Mouse (Mus musculus): ENCODE measurements around the gene Gtpbp2. TPM values are rescaled to one million over a fixed set of nuclear protein-coding genes. Genes with fewer than 3 reads are reported as not detected.

Gene Gtpbp2
- polyA plus RNA-seq, 1 experiment from 2014 or later = 47.4 TPM

DNA sequence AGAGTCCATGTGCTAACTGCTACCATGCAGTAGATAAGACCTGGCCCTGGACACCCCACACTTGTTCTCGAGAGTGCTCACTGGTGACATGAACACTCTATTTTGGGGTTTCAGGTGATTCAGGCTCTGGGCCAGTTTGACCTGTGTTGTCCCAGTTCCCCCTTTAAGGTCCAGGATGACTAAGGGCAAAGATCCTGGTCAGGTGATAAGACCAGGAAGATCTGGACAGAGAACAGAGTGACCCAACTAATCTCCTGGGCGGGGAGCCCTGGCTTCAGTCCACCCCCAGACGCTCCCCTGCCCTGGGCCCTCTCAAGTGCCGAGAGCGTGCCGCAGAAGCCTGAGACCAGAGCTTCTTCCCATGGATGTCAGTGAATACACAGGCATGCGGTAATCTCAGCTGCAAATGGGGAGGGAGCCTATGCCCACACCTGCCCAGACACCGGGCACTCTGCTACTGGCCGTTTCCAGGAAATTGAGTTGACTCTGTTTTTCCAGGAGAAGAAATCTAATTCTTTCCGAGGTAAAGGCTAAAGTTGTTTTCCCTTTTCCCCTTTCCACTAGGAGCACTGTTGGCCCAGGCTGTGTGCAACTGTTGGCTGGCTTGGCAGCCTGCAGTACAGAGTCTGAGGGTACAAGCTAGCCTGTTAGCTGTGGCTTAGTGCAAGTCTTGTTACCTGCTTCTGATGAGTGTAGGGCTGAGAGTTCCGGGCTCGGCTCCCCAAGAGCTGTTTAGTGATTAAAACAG, 36.7 kb upstream of the Gtpbp2 start:
- H3K4me1 ChIP-seq (replicated peaks; ENCODE audit: control insufficient read depth, insufficient read depth, low read length) = no peaks in the 10 kb centered on the region
- no peak for ATAC-seq
- H3K4me2 ChIP-seq (ENCODE audit: low read length) = no peak overlapping the region
- no peak overlapping the region for H3K9ac ChIP-seq (replicated peaks; ENCODE audit: low read depth, low read length)
- 92% methylated on average over 12 of the region's 12 CpGs for WGBS
- peaks cover 26% of the 10 kb centered on the region for H3K36me3 ChIP-seq (ENCODE audit: control insufficient read depth, insufficient read depth)
- no peak overlapping the region for H3K4me3 ChIP-seq (replicated peaks; ENCODE audit: low read length)
- no peaks in the 10 kb centered on the region for H3K9me3 ChIP-seq (ENCODE audit: control insufficient read depth, low read length)
- no peaks in the 10 kb centered on the region for H3K27me3 ChIP-seq (replicated peaks; ENCODE audit: control insufficient read depth, insufficient read depth, low read length)
- H3K27ac ChIP-seq (ENCODE audit: low read length) = no peak overlapping the region

DNA sequence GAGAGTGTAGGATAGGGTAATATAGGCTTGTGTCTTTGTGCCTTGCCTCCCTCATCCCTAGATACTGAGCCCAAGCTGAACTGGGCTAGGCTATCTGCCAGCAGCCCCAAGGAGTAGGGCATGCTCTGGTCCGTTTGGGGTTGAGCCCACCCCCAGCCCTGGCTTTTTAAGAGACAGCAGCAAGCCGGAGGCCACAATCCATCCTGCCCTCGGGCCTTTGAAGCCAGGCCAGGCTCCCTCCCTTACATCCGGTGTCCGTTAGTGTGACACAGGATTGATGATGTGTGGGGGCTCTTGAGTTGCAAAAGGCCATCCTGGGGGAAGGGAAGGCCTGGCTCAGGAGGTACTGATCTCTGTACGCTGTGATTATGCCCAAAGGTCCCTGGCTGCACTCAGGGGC, 34.2 kb upstream of the Gtpbp2 start:
- Histone ChIP-seq H3K9me3 (ENCODE audit: control insufficient read depth, low read length) (no peaks in the 10 kb centered on the region), H3K4me2 (ENCODE audit: low read length) (no peak overlapping the region), H3K27ac (ENCODE audit: low read length) (no peak overlapping the region), H3K4me3 (replicated peaks; ENCODE audit: low read length) (no peak overlapping the region), H3K9ac (replicated peaks; ENCODE audit: low read depth, low read length) (no peak overlapping the region), H3K36me3 (ENCODE audit: control insufficient read depth, insufficient read depth) (peaks cover 23% of the 10 kb centered on the region), H3K27me3 (replicated peaks; ENCODE audit: control insufficient read depth, insufficient read depth, low read length) (no peaks in the 10 kb centered on the region), H3K4me1 (replicated peaks; ENCODE audit: control insufficient read depth, insufficient read depth, low read length) (no peaks in the 10 kb centered on the region)
- WGBS = 85% methylated on average over 6 of the region's 6 CpGs
- no peak for ATAC-seq

DNA sequence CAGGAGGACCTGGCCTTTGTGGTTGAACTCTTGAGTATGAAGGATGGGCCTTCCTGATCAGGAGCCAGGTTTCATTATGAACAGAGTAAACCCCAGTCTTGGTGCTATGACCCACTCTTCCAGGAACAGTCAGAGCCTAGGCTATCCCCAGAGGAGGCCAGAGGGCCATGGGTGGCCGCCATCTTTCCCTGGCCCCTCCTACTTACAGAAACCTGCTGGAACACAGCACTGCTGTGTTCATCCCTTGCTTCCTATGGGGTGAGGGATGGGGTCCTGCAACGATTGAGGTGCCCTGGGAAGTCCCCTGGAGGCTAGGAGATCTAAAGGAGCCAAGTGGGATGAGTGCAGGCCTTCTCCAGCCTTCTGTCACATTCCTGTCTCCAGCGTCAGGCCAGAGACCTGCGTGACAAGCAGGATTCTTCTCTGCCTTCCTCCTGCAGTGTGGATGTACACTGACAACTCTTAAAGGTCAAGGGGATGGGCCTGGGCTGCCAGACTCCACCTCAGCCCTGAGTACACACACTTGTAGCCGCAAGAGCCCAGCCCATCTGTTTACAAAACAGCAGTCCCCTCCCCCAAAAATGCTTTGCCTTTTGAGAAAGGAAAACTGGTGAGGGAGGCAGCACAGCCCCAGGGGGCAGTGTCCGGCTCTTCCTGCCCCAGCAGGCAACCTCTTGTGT, 32.9 kb upstream of the Gtpbp2 start:
- Histone ChIP-seq H3K4me1 (replicated peaks; ENCODE audit: control insufficient read depth, insufficient read depth, low read length) (no peaks in the 10 kb centered on the region), H3K4me3 (replicated peaks; ENCODE audit: low read length) (no peak overlapping the region), H3K36me3 (ENCODE audit: control insufficient read depth, insufficient read depth) (peaks cover 23% of the 10 kb centered on the region), H3K27ac (ENCODE audit: low read length) (no peak overlapping the region), H3K4me2 (ENCODE audit: low read length) (no peak overlapping the region), H3K9me3 (ENCODE audit: control insufficient read depth, low read length) (no peaks in the 10 kb centered on the region), H3K27me3 (replicated peaks; ENCODE audit: control insufficient read depth, insufficient read depth, low read length) (no peaks in the 10 kb centered on the region), H3K9ac (replicated peaks; ENCODE audit: low read depth, low read length) (no peak overlapping the region)
- ATAC-seq = no peak
- WGBS = 86% methylated on average over 6 of the region's 6 CpGs

DNA sequence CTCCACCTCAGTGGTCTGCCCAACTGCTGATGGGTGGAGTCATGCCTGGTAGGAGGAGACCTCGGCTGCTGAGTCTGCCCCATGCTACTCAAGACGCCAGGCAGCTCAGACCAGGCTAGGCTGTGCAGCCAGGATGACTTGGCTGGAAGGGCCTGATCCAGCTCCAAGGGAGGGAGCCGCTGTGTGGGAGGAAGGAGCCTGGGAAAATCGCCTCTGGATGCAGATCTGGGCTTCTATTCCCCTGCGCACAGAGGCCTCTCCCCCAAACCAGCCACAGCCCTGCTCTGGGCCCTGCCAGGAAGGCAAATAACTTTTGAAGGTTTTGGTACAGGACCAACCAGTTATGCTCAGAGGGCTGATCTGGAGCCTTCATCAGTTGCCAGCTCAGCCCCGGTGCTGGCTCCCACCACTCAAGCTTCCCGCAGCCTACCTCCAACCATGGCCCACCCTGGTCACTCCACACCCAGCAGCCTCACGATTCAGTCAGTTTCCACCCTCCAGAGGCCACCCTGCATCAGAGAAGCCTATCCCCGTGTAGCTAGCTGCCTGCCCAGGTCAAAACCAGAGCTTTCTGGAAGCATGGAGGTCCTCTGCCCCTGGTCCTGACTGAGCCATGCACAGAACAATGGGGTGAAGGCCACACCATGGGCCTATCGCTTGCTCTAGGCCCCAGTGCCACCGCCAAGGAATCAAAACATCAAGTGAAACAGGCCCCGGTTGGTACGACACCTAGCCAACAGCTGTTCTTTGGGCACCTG, 30.9 kb upstream of the Gtpbp2 start:
- WGBS = 83% methylated on average over 13 of the region's 13 CpGs
- no peak overlapping the region for H3K4me2 ChIP-seq (ENCODE audit: low read length)

DNA sequence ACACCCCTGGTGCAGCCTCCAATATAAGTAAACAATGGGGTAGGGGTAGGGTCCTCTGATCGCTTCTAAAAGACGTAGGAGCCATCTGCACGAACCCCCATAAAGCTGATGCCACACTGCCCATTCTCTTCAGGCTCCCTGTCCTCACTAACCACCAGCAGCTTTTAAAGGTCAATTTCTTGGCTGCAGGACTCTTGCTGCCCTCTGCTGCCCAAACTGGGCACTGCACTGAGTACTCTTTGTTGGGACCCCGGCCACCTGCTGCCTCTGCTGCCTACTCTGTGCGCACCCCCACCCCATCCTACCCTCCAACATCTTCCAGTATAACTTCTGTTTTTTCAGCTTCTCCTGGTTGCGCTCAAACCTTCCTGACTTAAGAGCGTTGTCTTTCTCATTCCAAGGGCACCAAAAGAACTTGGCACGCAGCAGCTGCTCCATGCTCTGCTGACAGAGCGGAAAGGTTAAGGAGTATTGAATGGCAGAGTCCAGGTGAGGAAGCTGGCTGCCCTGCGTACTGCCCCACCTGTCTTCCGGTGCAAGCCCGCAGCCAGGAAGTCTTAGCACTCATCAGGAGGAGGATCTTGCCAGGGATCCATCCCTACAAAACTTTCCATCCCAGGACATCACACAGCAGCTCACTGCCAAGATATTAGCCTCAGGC, 28.6 kb upstream of the Gtpbp2 start:
- Histone ChIP-seq H3K9me3 (ENCODE audit: control insufficient read depth, low read length) (no peaks in the 10 kb centered on the region), H3K27ac (ENCODE audit: low read length) (no peak overlapping the region), H3K36me3 (ENCODE audit: control insufficient read depth, insufficient read depth) (peaks cover 13% of the 10 kb centered on the region), H3K9ac (replicated peaks; ENCODE audit: low read depth, low read length) (no peak overlapping the region), H3K27me3 (replicated peaks; ENCODE audit: control insufficient read depth, insufficient read depth, low read length) (no peaks in the 10 kb centered on the region), H3K4me1 (replicated peaks; ENCODE audit: control insufficient read depth, insufficient read depth, low read length) (no peaks in the 10 kb centered on the region), H3K4me3 (replicated peaks; ENCODE audit: low read length) (no peak overlapping the region), H3K4me2 (ENCODE audit: low read length) (no peak overlapping the region)
- ATAC-seq = peak; percentile 60
- 12% methylated on average over 12 of the region's 12 CpGs for WGBS

More for the DNA sequence above, 30.9 kb upstream of the Gtpbp2 start:
- ATAC-seq = no peak
- no peaks in the 10 kb centered on the region for H3K9me3 ChIP-seq (ENCODE audit: control insufficient read depth, low read length)
- peaks cover 22% of the 10 kb centered on the region for H3K36me3 ChIP-seq (ENCODE audit: control insufficient read depth, insufficient read depth)
- no peaks in the 10 kb centered on the region for H3K4me1 ChIP-seq (replicated peaks; ENCODE audit: control insufficient read depth, insufficient read depth, low read length)
- H3K4me3 ChIP-seq (replicated peaks; ENCODE audit: low read length) = no peak overlapping the region
- H3K27me3 ChIP-seq (replicated peaks; ENCODE audit: control insufficient read depth, insufficient read depth, low read length) = no peaks in the 10 kb centered on the region
- H3K9ac ChIP-seq (replicated peaks; ENCODE audit: low read depth, low read length) = no peak overlapping the region
- no peak overlapping the region for H3K27ac ChIP-seq (ENCODE audit: low read length)

DNA sequence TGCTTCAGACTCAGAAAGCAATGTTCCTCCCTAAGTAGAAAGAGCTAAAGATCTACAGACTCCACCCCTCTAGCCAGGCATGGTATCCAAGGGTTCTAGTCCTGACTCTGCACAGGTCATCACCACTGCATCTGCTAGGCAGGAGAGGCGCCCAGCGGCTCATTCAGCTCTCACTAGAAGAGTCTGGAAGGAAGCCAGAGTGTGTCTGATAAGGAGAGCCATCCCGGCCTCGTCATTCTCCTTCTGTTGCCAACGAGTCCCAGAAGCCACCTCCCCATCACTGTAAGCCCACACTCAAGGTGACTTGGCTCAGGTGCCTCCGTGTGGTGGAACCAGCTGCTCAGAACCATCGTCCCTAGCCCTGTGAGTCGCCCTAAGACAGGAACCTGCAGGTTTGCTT, 28.0 kb upstream of the Gtpbp2 start:
- no peak for ATAC-seq
- H3K9ac ChIP-seq (replicated peaks; ENCODE audit: low read depth, low read length) = no peak overlapping the region
- no peaks in the 10 kb centered on the region for H3K4me1 ChIP-seq (replicated peaks; ENCODE audit: control insufficient read depth, insufficient read depth, low read length)
- WGBS = 63% methylated on average over 8 of the region's 8 CpGs
- H3K27me3 ChIP-seq (replicated peaks; ENCODE audit: control insufficient read depth, insufficient read depth, low read length) = no peaks in the 10 kb centered on the region
- no peak overlapping the region for H3K4me2 ChIP-seq (ENCODE audit: low read length)
- no peak overlapping the region for H3K27ac ChIP-seq (ENCODE audit: low read length)
- H3K4me3 ChIP-seq (replicated peaks; ENCODE audit: low read length) = no peak overlapping the region
- peaks cover 7% of the 10 kb centered on the region for H3K36me3 ChIP-seq (ENCODE audit: control insufficient read depth, insufficient read depth)
- H3K9me3 ChIP-seq (ENCODE audit: control insufficient read depth, low read length) = no peaks in the 10 kb centered on the region

DNA sequence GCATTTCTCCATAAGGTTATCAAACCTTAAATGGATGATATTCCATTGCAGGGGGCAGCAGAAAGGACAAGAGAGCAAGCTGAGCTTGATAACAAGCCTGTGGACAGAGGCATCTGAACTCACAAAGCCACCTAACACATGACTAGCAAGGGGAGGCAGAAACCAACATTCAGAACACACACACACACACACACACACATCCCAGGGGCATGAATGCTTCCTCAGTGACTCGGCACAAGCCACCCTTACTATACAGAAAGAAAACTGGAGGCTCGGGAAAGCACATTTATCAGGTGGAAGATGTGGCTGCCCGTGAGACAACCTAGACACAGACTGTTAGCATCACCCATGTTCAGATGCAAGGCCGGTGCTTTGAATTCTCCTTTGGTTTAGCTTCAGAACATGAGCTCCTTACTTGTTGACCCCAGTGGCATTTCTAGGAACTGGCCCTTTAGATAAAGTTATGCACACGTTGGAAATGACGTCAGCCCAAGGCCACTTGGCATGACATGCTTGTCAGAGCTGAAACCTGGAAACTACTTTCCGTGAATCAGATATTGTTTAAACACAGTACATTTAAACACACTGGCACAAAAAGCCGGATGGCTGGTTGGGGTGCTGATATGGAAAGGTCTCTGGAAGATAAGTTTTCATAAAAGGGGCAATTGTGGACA, 22.1 kb upstream of the Gtpbp2 start:
- WGBS = 81% methylated on average over 8 of the region's 8 CpGs
- 0 out of 2 replicates have a peak, but pooled peaks cover 4% of the 10 kb centered on the region for H3K36me3 ChIP-seq (ENCODE audit: control insufficient read depth, insufficient read depth)
- H3K4me3 ChIP-seq (replicated peaks; ENCODE audit: low read length) = no peak overlapping the region
- H3K4me2 ChIP-seq (ENCODE audit: low read length) = no peak overlapping the region
- H3K27ac ChIP-seq (ENCODE audit: low read length) = no peak overlapping the region
- ATAC-seq = no peak
- H3K9ac ChIP-seq (replicated peaks; ENCODE audit: low read depth, low read length) = no peak overlapping the region
- no peaks in the 10 kb centered on the region for H3K9me3 ChIP-seq (ENCODE audit: control insufficient read depth, low read length)
- H3K27me3 ChIP-seq (replicated peaks; ENCODE audit: control insufficient read depth, insufficient read depth, low read length) = no peaks in the 10 kb centered on the region
- H3K4me1 ChIP-seq (replicated peaks; ENCODE audit: control insufficient read depth, insufficient read depth, low read length) = peaks cover 8% of the 10 kb centered on the region

DNA sequence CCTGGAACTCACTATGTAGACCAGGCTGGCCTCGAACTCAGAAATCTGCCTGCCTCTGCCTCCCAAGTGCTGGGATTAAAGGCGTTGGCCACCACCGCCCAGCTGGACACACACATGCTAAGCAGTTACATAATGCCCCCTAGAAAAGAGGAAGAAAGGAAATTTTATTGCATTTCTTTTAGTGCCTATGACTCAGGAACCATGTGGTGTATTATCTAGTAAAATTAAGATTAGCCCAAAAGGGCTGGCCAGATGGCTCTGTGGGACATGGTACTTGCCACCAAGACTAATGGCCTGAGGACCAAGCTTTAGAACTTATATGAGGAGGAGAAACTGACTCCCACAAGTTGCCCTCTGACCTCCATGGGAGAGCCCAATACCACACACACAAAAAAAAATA, 21.0 kb upstream of the Gtpbp2 start:
- H3K27me3 ChIP-seq (replicated peaks; ENCODE audit: control insufficient read depth, insufficient read depth, low read length) = no peaks in the 10 kb centered on the region
- H3K4me3 ChIP-seq (replicated peaks; ENCODE audit: low read length) = no peak overlapping the region
- no peak overlapping the region for H3K4me2 ChIP-seq (ENCODE audit: low read length)
- no peak for ATAC-seq
- 0 out of 2 replicates have a peak, but pooled peaks cover 4% of the 10 kb centered on the region for H3K36me3 ChIP-seq (ENCODE audit: control insufficient read depth, insufficient read depth)
- H3K27ac ChIP-seq (ENCODE audit: low read length) = no peak overlapping the region
- peaks cover 14% of the 10 kb centered on the region for H3K4me1 ChIP-seq (replicated peaks; ENCODE audit: control insufficient read depth, insufficient read depth, low read length)
- H3K9ac ChIP-seq (replicated peaks; ENCODE audit: low read depth, low read length) = no peak overlapping the region
- no peaks in the 10 kb centered on the region for H3K9me3 ChIP-seq (ENCODE audit: control insufficient read depth, low read length)
- 90% methylated on average over 3 of the region's 3 CpGs for WGBS
